Mouse (Mus musculus): ENCODE results near the gene Slc25a1.

DNA sequence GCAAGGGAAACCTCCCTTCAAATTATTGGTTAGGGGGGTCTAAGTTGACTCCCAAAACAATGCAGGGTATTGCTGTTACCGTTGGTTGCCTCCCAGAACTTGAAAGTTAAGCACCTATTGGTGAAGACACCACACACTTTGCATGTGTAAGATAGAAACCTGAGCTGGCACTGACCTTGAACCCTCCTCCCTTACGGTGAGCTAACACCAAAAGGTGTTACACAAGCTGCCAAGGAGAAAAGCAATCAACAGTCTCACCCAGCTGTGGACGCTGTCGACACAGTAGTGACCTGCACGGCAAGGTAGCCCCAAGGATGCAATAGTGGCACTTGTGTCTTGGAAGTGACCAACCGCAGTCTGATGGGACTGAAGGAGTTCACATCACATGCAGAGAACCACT, 43.9 kb downstream of the Slc25a1 start:
- no peak for TF ChIP-seq GATA1 (IDR thresholded peaks at IDR 0.05; ENCODE audit: low read length)
- TF ChIP-seq TAL1 (IDR thresholded peaks at IDR 0.05; ENCODE audit: low read length): no peak

Measured in erythroblast, embryonic 14.5 days (primary cell).